8 mouse cellular contexts compared by ENCODE assay signal in genomic region chr3:144760592-144761309, GRCm38 (mm10). TPM values are rescaled to one million over a fixed set of nuclear protein-coding genes. Genes with fewer than 3 reads are reported as not detected.
A peak's percentile ranks its signal among the peaks of the same experiment; 100 is the strongest.
DNase-seq lines count a peak whose midpoint lies in the region; ATAC-seq and TF ChIP-seq lines count a peak whose summit lies in the region.

TSS of gene Clca3a1 (minus strand) at chr3:144760977.

- H3K27me3 ChIP-seq in midbrain, postnatal 0 days (ENCODE audit: insufficient read depth, low read length), result no peaks in the 10 kb centered on the region
- H3K27me3 ChIP-seq in neural tube, embryonic 15.5 days (replicated peaks), result no peaks in the 10 kb centered on the region

- H3K9ac ChIP-seq in midbrain, postnatal 0 days (replicated peaks; ENCODE audit: low read length, poor library complexity, severe bottlenecking), result no peak within 1 kb of the TSS
- H3K9ac ChIP-seq in neural tube, embryonic 15.5 days (replicated peaks), result no peak within 1 kb of the TSS

- H3K9me3 ChIP-seq in midbrain, postnatal 0 days (ENCODE audit: low read length), result no peaks in the 10 kb centered on the region
- H3K9me3 ChIP-seq in neural tube, embryonic 15.5 days (replicated peaks), result no peaks in the 10 kb centered on the region

- peak; percentile 49 for ATAC-seq in megakaryocyte, adult 5-6 weeks (ENCODE audit: poor library complexity, severe bottlenecking)
- no peak for ATAC-seq in midbrain, postnatal 0 days (ENCODE audit: low FRiP score)
- ATAC-seq in neural tube, embryonic 15.5 days (ENCODE audit: low FRiP score), result no peak

- no peaks in the 10 kb centered on the region for H3K36me3 ChIP-seq in midbrain, postnatal 0 days (ENCODE audit: insufficient read depth, low read length)
- H3K36me3 ChIP-seq in neural tube, embryonic 15.5 days, result no peaks in the 10 kb centered on the region

- TF ChIP-seq CTCF in midbrain, postnatal 0 days (IDR thresholded peaks at IDR 0.05), result no peak

- H3K4me1 ChIP-seq in midbrain, postnatal 0 days (ENCODE audit: insufficient read depth, low read length), result no peaks in the 10 kb centered on the region
- no peaks in the 10 kb centered on the region for H3K4me1 ChIP-seq in neural tube, embryonic 15.5 days

- H3K4me2 ChIP-seq in midbrain, postnatal 0 days (ENCODE audit: low read depth, low read length, poor library complexity, severe bottlenecking), result no peak within 1 kb of the TSS
- H3K4me2 ChIP-seq in neural tube, embryonic 15.5 days, result no peak within 1 kb of the TSS

- WGBS in midbrain, postnatal 0 days, result 85% methylated on average over 10 of the region's 11 CpGs
- 52% methylated on average over 10 of the region's 11 CpGs for WGBS in neural tube, embryonic 15.5 days

- no peak within 1 kb of the TSS for H3K27ac ChIP-seq in midbrain, postnatal 0 days (ENCODE audit: low read depth, low read length)
- no peak within 1 kb of the TSS for H3K27ac ChIP-seq in neural tube, embryonic 15.5 days (replicated peaks)

- H3K4me3 ChIP-seq in midbrain, postnatal 0 days (ENCODE audit: low read depth, low read length), result no peak within 1 kb of the TSS
- no peak within 1 kb of the TSS for H3K4me3 ChIP-seq in neural tube, embryonic 15.5 days (replicated peaks)

- peak; percentile 13 to 15 for DNase-seq in heart, adult 18-20 months
- no peak for DNase-seq in heart, adult 9 months (ENCODE audit: low spot score in 2 of 2)
- no peak for DNase-seq in adrenal gland, postnatal 4 days (ENCODE audit: low spot score in 2 of 2)
- peak; percentile 16 for DNase-seq in kidney, adult 9 months
- DNase-seq in B cell, adult 2 months, result no peak
- DNase-seq in midbrain, postnatal 0 days (ENCODE audit: low spot score), result no peak

RNA-seq across cellular contexts. Expression of gene Clca3a1, which starts in this region (rescaled TPM):
- 1 to 10 TPM in 1 of 2 experiments, under 1 TPM in 1; 0.79 to 1.6 TPM for total RNA-seq in heart, adult 18-20 months (2021)
- total RNA-seq in adrenal gland, postnatal 4 days (2021), result 10 to 100 TPM; 27.0 to 27.6 TPM
- total RNA-seq in megakaryocyte, adult 5-6 weeks (2015), result 0.04 and 0.57 TPM in 2 replicates
- total RNA-seq in megakaryocyte, adult 5-6 weeks (2017), result 0.04 TPM in 1 of 2 replicates, not detected in the other
- total RNA-seq in midbrain, postnatal 0 days (2014; rRNA removed), result 0.27 and 0.52 TPM in 2 replicates
- polyA plus RNA-seq in midbrain, postnatal 0 days (2015; fragmentation: Nextera tagmentation; extraction: Ambion mirVana), result 1.0 and 1.4 TPM in 2 replicates
- polyA plus RNA-seq in neural tube, embryonic 15.5 days (2015; fragmentation: Nextera tagmentation; extraction: Ambion mirVana), result 0.27 and 0.79 TPM in 2 replicates

Comparison
In these comparisons a context has a peak if more than half of its experiments do, and no peak if none do; other contexts are left out.
1. RNA of gene Clca3a1 (total RNA-seq): 27.0 to 27.6 TPM in adrenal gland, postnatal 4 days; 0.79 to 1.6 TPM in heart, adult 18-20 months, 0.27 to 0.52 TPM in midbrain, postnatal 0 days and 0.04 to 0.57 TPM in megakaryocyte, adult 5-6 weeks; every median in the first group is over 10 times any median in the second.
2. DNase-seq: peak in heart, adult 18-20 months (2 of 2) and kidney, adult 9 months (single experiment); none in heart, adult 9 months (0 of 2), adrenal gland, postnatal 4 days (0 of 2), B cell, adult 2 months (0 of 2) and midbrain, postnatal 0 days (single experiment).
3. Peak in ATAC-seq in megakaryocyte, adult 5-6 weeks; RNA of the gene not detected or under 1 TPM.